Mouse (Mus musculus) monocyte, adult 5-6 weeks (primary cell): ENCODE results near the gene Socs2. TPM values are rescaled to one million over a fixed set of nuclear protein-coding genes. Genes with fewer than 3 reads are reported as not detected.
A peak's percentile ranks its signal among the peaks of the same experiment; 100 is the strongest.

Experiments used
- ATAC-seq: fragments of 153-309, 156-312 bp; replicated peaks from 2 replicates; pipeline ENCODE4 v1.8.0; 2017; ENCODE audit warnings: mild to moderate bottlenecking; ENCODE audit not compliant: low TSS enrichment, insufficient number of reproducible peaks, severe bottlenecking, poor library complexity, low FRiP score
- total RNA-seq: library from RNA; stranded (forward); fragments of 200-1000, 200-491, 200-594 nt; gene quantifications from 3 replicates; pipeline ENCODE4 v1.2.3, GENCODE M21; 2017

The Socs2 gene
- 0.76 to 3.0 TPM (median 2.7 TPM) in 3 replicates for total RNA-seq

DNA sequence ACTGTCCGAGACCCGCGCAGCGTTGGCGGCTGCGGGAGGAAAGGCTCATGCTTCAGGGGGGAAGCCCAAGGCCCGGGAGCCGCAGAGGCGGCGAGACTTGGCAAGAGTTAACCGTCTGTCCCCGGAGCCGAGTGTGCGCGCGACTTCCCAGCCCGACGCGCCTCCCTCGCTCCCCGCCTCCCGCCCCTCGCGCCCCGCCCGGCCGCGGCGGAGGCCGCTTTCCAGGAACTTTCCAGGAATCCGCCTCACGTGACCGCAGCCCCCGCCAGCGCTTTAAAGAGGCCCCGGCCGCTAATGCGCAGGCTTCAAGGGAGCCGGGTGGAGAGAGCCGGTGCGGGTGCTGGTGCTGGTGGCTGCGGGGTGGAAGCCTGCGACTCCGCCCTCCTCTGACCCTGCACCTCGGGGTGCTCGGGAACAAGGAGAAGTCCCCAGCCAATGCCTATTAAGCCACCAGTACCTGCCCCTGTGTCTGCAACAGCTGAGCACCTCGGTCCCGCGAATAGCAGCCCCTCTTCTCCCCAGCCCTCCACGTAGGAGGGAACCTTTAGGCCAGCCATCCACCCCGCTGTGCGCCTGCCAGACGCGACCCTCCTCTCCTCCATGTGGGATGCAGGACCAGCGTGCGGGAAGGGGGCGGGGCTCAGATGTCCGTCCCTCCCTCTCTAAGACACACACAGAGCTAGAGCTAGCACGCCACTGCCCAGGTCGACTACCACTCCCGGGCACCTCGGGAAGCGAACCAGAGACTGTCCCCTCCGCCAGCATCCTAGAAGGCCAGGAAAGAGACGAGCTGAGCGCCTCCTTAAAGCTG lies at the start of gene Socs2:
Socs2 (minus strand) TSS at position 496 of the 811 bp plus-strand sequence.
- peak; percentile 19; the same call in 1 of the 2 replicates for ATAC-seq

DNA sequence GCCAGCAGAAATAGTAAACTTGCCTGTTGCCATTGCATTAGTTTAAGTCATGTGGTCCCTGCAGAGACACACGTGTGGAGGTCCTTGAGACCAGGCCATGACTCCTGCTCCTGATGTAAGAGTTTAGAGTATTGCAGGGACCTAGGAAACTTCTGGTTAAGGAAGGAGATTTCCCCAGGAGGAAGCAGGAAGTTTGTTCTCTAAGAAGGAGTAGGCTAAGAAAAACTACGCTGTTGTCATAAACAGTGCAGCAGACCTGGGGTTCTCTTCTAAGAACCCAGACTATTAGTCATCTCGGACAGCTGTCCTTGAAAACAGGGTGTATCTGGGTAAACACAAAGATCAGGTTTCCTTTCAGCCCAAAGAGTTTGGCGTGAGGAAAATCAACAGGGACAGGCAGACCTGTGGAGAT lies 48.5 kb upstream of the Socs2 start:
- no peak for ATAC-seq

DNA sequence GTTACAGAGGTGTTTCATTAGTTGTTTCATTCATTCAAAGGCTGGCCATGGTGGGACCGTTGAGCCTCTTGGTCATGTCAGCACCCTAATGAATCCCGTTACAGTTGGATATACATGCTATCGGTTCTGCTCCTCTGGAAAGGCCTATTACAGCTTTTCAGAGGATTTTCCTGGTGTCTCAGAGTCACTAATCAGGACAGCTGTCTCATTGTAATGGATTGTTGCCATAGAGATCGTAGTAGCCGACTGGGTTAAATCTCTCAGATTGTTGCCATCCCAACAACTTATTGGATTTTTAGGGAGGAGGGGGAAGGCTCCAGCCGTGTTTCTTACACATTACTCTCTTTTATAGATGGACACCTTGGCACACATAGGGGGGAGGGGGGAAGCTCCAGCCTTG lies 47.5 kb upstream of the Socs2 start:
- ATAC-seq, result no peak

DNA sequence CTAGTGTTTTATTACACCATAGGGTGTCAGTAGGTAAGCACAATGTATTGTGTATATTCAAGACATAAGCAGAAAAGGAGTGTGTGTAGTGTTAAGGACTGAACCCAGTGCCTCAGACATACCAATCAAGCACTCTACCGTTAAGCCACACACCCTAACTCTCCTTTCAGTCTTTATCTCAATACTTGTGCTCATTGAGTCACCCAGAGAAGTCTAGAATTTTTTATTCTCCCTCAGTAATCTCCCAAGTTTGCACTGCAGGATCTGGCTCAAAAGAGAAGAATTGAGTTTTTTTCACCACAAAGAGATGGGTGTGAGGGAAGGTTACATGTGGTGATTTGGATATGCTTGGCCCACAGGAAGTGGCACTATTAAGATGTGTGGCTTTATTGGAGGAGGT lies 45.3 kb upstream of the Socs2 start:
- no peak for ATAC-seq

DNA sequence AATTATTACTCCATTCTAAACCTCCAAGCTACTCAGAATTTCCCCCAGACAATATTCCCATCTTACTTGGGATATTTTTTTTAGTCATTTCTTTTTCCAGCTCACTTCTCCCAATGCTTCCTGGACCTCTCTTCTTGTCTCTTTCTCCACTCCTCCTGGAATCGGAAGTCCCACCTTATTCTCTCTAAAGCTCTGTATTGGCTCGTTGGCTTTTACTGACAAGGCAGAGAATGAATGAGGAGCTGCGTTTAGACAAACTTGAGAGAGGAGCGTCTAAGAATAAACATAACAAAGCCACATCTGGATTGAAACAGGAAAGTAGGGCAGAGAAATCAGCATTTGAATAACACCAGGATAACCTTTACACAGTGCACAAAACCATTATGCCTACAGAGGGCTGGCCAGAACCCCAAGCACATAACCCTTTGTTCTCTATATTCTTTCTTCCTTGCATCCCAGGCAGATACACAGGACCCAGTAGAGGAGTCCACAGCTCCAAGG lies 44.1 kb upstream of the Socs2 start:
- ATAC-seq, result no peak

DNA sequence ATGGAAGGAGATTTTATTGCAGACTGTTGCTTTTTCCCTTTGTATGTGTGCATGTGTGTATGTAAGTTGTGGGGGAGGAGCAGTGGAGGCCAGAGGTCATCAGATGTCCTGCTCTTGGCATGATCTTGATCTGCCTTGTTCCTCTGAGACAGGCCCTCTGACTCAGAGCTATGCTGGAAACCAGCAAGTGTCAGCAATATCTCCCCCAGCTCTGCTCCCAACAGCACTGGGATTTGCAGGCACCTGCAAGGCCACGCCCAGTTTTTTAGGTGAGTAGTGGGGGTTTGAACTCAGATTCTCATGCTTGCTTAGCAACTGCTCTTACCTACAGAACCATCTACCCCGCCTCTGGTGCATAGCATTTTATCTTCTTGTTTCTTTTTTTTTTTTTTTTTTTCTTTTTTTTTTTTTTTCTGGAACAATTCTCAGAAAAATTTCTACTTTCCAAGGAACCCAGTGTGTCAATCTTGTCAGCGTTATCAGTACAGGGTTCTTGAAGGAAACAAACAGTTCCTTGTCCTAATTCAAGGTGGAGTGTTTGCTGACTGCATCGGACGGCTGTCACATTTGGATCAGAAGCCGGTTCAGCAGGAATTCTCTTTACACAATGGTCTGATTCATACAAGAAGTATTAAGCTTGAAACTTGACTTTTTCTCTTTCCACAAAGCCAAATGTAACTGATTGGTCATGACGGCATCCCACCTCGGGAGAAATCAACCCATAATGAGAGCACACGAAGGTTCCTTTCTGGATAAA lies 41.2 kb upstream of the Socs2 start:
- ATAC-seq, result no peak

DNA sequence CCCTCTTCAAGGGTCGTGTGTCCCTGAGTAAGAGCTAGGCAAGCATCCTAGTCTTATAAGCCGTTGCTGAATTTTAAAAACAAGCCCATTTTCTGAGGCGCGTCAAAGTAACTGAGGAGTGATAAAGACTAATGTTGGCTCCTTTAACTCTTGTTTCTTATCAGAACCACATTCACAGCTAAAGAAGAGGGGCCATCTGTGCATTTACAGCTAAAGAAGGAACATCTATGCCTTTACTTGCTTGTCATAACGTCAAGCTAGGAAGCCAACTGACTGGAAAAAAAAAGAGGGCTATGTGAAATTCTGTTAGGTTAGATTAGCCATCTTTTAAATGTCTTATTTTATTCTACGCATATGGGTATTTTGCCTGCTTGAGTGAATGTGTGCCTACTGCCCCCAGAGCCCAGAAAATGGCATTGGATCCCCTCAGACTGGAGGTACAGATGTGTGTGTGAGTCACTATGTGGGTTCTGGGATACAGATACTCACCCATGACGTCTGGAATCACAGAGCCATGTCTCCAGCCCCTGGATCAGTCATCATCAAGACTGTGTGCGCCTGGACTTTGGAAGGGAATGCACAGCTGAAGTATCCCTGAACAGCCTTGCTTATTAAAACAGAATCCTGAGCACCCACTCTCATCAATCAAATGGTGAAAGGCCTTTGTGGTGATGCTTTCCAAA lies 40.5 kb upstream of the Socs2 start:
- ATAC-seq, result no peak

DNA sequence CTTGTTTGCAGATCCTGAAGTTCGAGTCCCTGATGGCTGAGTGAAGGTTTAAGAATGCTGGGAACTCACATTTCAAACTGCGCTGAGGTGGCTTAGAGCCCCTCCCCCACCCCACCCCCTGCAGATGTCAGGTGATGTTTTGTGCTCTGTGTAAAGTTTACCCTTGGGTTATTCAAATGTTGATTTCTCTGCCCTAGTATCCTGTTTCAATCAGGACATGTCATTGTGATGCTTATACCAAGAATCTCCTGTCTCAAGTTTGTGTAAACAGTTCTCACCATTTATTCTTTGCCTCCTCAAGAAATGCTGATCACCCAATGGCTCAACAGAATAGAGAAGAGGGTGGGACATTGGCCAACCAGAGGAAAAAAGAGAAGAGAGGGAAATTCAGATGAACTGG lies 39.1 kb upstream of the Socs2 start:
- ATAC-seq, result no peak

DNA sequence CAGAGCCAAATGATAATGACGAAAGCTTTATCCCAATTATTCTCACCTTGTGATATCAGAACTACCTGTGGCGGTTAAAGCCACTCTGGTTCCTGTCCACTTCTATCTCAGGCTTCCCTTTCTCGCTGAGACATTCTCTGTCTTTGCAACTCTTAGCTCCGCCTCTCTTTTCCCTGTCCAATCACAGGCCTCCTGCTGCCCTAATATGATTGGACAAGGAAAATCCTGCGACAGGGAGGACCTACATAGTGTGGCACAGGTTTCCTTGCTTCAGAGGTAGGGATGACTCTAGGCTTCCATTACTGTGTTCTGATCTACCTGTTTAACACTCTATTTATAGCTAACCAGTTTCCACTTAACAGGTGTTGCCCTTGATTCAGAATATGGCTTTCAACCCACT lies 36.3 kb upstream of the Socs2 start:
- ATAC-seq, result no peak

DNA sequence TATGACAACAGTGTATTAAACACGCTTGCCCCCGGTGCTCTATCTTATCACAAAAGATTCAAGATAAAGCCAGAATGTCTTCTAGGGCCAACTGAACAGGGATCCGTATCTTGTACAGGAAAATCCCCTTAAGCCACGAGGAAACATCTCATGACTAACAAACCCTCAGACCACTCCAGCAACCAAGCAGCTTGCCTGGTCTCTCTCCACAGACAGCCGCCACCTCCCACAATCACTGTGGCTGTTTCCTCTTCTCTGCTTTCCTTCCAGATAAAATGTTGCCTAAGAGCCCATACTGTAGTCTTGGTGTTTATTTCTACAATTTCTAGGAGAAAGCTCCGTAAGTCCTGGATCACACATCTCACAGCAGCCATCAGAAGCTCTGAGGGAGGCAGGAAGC lies 32.1 kb upstream of the Socs2 start:
- ATAC-seq, result no peak

DNA sequence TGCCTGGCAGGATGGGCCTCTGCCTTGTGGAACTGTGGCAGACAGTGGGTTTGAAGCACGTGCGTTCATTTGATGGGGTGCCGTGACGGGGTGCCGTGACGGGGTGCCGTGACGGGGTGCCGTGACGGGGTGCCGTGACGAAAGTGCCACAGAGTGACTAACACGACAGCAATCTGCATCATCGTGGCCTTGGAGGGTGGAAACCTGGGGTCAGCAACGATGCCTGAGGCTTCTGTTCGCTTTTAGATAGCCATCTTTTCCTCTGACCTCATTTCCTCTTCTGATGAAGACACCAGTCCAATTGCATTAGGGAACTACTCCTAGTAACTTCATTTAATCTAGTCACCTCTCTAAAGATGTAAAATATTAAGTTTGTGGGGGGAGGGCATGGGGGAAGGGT lies 31.0 kb upstream of the Socs2 start:
- peak; percentile 78 for ATAC-seq

DNA sequence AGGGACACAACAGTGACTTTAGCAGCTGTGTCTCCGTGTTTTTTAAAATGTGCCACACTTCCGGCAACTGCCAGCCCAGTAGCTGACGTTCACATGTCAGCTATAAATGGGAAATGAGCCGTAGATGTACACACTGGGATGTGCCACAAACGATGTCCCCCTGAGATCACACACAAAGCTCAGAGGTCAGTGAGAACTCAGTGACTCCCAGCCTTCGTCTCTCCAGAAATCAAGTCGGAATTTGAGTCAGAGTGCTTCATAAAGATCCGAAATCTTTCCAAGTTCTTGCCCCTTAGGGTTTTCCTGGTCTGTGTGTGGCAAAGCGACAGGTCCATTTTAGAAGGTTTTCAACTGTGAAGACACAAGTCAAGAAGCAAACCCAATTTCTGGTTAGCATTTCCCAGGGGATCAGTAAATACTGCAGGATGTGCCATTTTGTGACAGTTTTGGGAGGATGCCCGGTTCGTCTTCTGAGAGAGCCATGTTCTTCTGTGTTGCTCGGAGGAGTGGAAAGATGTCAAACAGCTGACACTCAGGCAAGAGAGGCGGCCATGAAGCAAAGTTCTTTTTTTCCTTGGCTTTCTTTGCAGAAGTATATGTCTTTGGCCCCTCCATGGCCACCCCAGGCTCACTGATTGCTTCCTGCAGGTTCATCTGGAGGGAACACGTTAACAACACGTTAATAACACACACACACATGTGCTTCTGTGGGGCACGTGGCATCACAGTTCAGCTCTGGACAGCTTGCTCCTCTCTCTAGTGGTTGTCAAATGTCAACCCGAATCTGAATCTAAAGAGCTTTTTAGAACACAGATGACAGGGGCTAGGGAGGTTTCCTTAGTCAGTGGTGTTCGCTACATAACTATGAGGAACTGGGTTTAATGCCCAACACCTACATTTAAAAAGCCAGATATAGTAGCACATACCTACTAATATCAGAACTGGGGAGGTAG lies 28.4 kb upstream of the Socs2 start:
- ATAC-seq, result no peak

DNA sequence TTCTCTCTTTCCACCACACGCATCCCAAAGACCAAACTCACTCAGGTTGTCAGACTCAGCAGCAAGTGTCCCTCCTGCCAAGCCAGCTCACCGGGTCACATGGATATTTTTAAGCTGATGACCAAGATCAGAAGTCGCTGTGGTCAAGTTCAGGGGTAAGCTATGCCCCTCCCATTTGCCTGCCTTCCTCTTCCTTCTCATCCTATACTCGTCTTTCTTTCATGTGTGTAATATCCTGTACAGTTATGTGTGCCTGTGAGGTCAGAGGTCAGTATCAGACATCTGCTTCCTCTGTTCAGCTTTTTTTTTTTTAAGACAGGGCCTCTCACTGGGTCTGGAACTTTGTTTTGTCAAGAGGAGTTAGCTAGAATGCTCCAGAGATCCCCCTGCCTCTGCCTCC lies 25.4 kb upstream of the Socs2 start:
- ATAC-seq, result 0 out of 2 replicates have a peak, but pooled peaks have one; percentile 35

DNA sequence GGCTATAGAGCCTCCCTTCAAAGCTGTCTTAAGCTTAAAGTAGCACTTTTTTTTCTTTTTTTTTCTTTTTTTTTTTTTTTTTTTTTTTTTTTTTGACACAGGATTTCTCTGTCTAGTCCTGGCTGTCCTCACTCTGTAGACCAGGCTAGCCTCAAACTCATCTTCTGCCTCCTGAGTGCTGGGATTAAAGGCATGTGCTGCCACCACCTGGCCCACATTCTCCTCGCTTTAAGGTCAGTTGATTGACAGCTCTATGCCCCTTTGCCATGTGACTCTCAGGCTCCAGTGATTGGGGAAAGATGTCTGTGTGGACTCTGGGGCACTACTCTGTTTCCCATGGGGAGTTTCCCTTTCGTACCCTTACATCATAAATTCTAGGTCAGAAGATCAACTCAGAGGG lies 23.6 kb upstream of the Socs2 start:
- ATAC-seq, result no peak

DNA sequence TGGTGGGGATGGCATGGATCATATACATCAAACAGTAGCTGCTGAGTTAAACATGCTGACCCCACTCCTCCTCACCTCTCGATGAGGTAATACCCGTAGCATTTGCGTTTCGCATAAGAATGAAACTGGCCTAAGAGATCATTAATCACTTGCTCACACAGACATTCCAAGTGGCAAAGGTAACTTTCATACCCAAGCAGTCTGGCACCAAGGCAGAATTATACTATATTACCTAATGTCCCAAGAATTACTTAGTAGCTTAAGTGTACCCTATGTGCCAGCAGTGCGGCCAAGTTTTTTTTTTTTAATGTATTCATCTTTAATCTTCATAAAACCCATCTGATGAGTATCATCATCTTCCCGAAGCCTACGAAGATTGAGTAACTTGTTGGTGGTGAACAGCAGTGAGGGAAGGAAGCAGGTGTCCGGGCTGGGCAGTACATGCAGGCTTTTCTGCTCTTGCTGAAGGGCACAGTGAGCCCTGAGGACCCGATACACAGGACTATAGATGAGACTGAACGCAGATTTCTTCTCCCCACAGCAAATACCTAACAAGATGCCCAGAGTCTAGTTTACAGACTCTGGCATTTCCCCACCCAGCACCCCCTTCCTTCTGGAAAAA lies 22.8 kb upstream of the Socs2 start:
- ATAC-seq, result no peak

DNA sequence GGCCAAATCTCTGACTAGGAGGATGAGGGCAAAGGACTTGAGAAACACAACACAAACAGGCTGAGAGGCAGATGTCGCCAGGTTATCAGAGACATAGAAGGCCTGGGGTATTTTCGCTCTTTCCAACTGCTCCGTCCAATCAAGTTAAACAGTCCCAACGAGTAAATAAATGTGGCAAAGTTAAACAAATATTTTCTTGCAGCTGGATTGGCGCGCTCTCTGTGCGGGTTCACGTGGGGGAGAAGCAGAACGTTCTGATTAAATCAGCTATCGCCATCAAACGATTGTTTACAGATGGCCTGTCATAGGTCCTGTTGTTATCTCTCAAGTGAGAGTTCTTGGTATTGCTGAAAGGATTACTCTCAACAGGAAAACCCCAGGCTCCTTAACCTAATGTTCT lies 22.0 kb upstream of the Socs2 start:
- no peak for ATAC-seq

DNA sequence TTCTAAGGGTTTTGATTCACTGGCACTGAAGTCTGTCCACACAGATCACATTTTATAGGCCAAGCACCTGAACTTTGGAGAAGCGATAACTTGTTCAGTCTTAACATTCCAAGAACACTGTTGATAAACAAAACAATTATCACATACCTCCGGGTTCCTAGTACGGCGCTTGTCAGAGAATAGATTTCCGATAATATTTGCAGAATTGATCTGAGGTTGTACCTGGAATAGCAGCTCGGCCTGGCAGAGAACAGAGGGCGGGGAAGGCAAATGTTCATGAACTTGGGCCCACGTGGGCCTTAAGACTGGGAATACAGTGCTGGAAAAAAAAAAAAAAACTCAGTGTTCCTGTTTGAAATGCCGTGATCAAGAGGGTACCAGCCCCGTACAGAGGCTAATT lies 13.3 kb upstream of the Socs2 start:
- ATAC-seq, result no peak

DNA sequence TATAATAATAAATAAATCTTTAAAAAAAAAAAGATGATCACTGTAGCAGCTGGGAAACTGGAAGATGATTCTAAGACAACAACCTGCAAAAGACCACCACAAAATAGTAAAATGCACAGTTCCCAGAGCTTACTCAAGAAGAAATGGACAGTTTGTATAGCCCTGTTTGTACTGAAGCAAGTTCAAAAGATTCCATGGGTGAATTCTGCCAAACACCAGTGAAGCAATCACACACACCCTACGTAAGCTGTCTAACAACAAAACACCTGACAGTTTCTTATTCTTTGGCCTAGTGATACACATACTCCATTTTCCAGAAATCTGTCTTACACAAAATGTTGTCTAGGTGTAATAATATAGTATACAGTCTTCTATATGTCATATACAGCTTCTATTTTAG lies 12.1 kb upstream of the Socs2 start:
- ATAC-seq, result no peak
